In genomic region chr12:109711392-109711791, GRCm38 (mm10) we compare ENCODE assay signal across 19 mouse cellular contexts.
"Had no signal": no experiment of that assay in that cellular context is flagged by ENCODE, and none has a peak within 500 bp of the region (broad histone marks: within the 10 kb centered on the region; RNA-seq: fewer than 3 reads in every experiment).

No protein-coding gene starts in this region.

- DNase-seq: kidney, adult 8-10 months; kidney, postnatal 36 days; layer of hippocampus, postnatal 36 days; lung, adult 18-20 months; lung, postnatal 10 days; lung, postnatal 36 days; right cerebral cortex, adult 18-20 months; thymus, adult 2 months; thymus, postnatal 14 days; thymus, postnatal 4 days had no signal

- H3K4me3 ChIP-seq: kidney, embryonic 15.5 days; left cerebral cortex, adult 2 months; liver, embryonic 15.5 days; lung, embryonic 15.5 days; megakaryocyte, embryonic 14.5 days; midbrain, embryonic 10.5 days; midbrain, embryonic 15.5 days; neural tube, embryonic 12.5 days; neural tube, embryonic 15.5 days had no signal

- H3K4me2 ChIP-seq: kidney, embryonic 15.5 days; liver, embryonic 15.5 days; lung, embryonic 15.5 days; midbrain, embryonic 15.5 days; neural tube, embryonic 12.5 days; neural tube, embryonic 15.5 days had no signal

- H3K27ac ChIP-seq: kidney, embryonic 15.5 days; left cerebral cortex, adult 2 months; liver, embryonic 15.5 days; lung, embryonic 15.5 days; midbrain, embryonic 10.5 days; midbrain, embryonic 15.5 days; neural tube, embryonic 12.5 days; neural tube, embryonic 15.5 days had no signal

- H3K4me1 ChIP-seq: kidney, embryonic 15.5 days; liver, embryonic 15.5 days; lung, embryonic 15.5 days; megakaryocyte, embryonic 14.5 days; midbrain, embryonic 10.5 days; midbrain, embryonic 15.5 days; neural tube, embryonic 12.5 days had no signal

- H3K27me3 ChIP-seq: kidney, embryonic 15.5 days; liver, embryonic 15.5 days; lung, embryonic 15.5 days; megakaryocyte, embryonic 14.5 days; midbrain, embryonic 15.5 days; neural tube, embryonic 12.5 days; neural tube, embryonic 15.5 days had no signal

- H3K36me3 ChIP-seq: midbrain, embryonic 15.5 days had no signal

- H3K9me3 ChIP-seq: kidney, embryonic 15.5 days; liver, embryonic 15.5 days; lung, embryonic 15.5 days; midbrain, embryonic 10.5 days; midbrain, embryonic 15.5 days; neural tube, embryonic 12.5 days; neural tube, embryonic 15.5 days had no signal

- ATAC-seq: midbrain, embryonic 15.5 days had no signal

- H3K9ac ChIP-seq: kidney, embryonic 15.5 days; liver, embryonic 15.5 days; lung, embryonic 15.5 days; midbrain, embryonic 15.5 days; neural tube, embryonic 12.5 days; neural tube, embryonic 15.5 days had no signal
